Mouse (Mus musculus) heart, embryonic 10.5 days (tissue): ENCODE results near the gene C8a. TPM values are rescaled to one million over a fixed set of nuclear protein-coding genes. Genes with fewer than 3 reads are reported as not detected.

Experiments used
- DNase-seq: peaks from one replicate; pipeline ENCODE4 v3.0.0-alpha.2; 2017; ENCODE audit warnings: low spot score
- H3K27ac ChIP-seq: fragments of 300-500 bp; sonication (generic); 2 replicates; pipeline ENCODE4 v1.5.1; 2016; ENCODE audit warnings: mild to moderate bottlenecking
- H3K27me3 ChIP-seq: fragments of 300-500 bp; sonication (generic); 2 replicates; pipeline ENCODE4 v1.6.1; 2016; ENCODE audit warnings: mild to moderate bottlenecking; ENCODE audit not compliant: poor library complexity, insufficient read depth, severe bottlenecking
- H3K36me3 ChIP-seq: fragments of 300-500 bp; sonication (generic); 2 replicates; pipeline ENCODE4 v1.6.1; 2016; ENCODE audit warnings: mild to moderate bottlenecking, moderate library complexity
- H3K4me1 ChIP-seq: fragments of 300-500 bp; sonication (generic); 2 replicates; pipeline ENCODE4 v1.6.1; 2016; ENCODE audit warnings: mild to moderate bottlenecking
- H3K4me3 ChIP-seq: fragments of 300-500 bp; sonication (generic); 2 replicates; pipeline ENCODE4 v1.5.1; 2016; ENCODE audit warnings: mild to moderate bottlenecking, moderate library complexity
- H3K9me3 ChIP-seq: fragments of 300-500 bp; sonication (generic); 2 replicates; pipeline ENCODE4 v1.6.1; 2016; ENCODE audit warnings: mild to moderate bottlenecking, moderate library complexity
- WGBS: fragments of 180-500 bp; shearing (Covaris S2); methylation state at CpG from one replicate; pipeline ENCODE4 v1.1.7; 2016; 5-methylcytosine and 5-hydroxymethylcytosine counted together
- polyA plus RNA-seq: library from polyadenylated mRNA; unstranded; fragments of >200 nt; fragmentation: Nextera tagmentation; extraction: Ambion mirVana; gene quantifications from 2 replicates; pipeline ENCODE4 v1.2.1, GENCODE M21; 2016

C8a gene
- polyA plus RNA-seq, 1 experiment from 2014 or later: 1.1 TPM

DNA sequence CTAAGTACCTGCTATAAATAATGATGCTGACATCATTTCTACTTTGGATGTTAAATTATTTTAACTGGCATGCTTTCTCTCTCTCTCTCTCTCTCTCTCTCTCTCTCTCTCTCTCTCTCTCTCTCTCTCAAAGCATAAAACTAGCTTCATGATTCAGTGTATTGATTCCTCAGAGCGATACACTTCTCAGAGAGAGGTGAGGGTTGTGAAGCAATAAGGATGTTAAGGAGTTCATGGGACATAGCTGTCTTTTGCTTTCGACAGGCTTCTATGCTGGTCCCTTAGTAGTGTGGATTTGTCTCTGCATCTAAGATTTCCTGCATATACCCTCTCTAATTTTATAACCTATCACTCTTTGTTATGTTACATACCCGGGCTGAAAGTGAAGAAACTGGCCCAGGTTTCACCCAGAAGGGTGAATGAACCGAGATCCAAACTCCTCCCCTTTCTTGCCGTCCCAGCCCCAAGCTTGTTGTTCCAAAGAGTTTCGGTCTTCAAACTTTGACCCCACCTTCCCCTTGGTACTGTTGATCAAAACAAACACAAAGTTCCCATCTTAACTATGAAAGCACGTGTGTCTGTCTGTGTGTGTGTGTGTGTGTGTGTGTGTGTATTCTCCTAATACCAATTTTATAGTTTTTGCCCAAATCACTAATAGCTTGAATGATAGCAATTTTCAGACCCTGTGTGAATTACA lies 51.7 kb downstream of the C8a start:
- H3K4me1 ChIP-seq: peaks cover 7% of the 10 kb centered on the region; the same call in 1 of the 2 replicates
- H3K9me3 ChIP-seq: no peaks in the 10 kb centered on the region
- DNase-seq: peak; percentile 16
- H3K36me3 ChIP-seq: no peaks in the 10 kb centered on the region
- WGBS: 78% methylated on average over 7 of the region's 7 CpGs
- no peak overlapping the region for H3K27ac ChIP-seq
- no peaks in the 10 kb centered on the region; the same call in 1 of the 2 replicates for H3K27me3 ChIP-seq
- H3K4me3 ChIP-seq: no peak overlapping the region

DNA sequence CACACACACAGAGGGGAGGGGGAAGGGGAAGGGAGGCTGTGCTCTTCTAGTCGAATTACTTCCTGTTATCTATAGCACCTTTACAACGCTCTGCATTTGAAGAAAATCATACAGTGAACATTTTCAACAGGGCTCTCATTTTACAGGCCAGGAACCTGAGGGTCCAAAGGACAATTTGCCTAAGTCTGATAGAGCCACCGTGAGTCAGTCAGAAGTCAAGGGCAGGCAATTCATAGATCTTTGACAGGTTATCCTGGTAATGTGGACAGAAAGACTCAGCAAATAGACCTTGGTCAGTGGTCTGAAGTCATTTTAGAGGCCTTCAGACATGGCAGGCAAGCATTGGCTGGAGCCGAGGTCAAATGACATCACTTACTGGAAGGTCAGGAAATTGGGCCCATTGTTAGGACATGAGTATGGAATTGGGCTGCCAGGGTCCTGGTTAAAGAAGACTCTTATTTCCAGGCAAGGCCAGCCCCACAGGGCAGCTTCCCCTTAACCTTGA lies 52.5 kb downstream of the C8a start:
- WGBS: 71% methylated on average over 4 of the region's 4 CpGs
- Histone ChIP-seq H3K9me3 (no peaks in the 10 kb centered on the region), H3K27me3 (no peaks in the 10 kb centered on the region), H3K4me1 (peaks cover 12% of the 10 kb centered on the region; the same call in 1 of the 2 replicates), H3K4me3 (no peak overlapping the region), H3K36me3 (no peaks in the 10 kb centered on the region), H3K27ac (no peak overlapping the region)
- peak; percentile 43 for DNase-seq

GRCm38 (mm10) chr4:104819891-104820290 lies 56.3 kb downstream of the C8a start:
- Histone ChIP-seq H3K27ac (no peak overlapping the region), H3K9me3 (no peaks in the 10 kb centered on the region), H3K4me1 (peaks cover 15% of the 10 kb centered on the region; the same call in 1 of the 2 replicates), H3K27me3 (no peaks in the 10 kb centered on the region), H3K36me3 (no peaks in the 10 kb centered on the region), H3K4me3 (no peak overlapping the region)
- DNase-seq: no peak
- WGBS: 39% methylated on average over 4 of the region's 4 CpGs

DNA sequence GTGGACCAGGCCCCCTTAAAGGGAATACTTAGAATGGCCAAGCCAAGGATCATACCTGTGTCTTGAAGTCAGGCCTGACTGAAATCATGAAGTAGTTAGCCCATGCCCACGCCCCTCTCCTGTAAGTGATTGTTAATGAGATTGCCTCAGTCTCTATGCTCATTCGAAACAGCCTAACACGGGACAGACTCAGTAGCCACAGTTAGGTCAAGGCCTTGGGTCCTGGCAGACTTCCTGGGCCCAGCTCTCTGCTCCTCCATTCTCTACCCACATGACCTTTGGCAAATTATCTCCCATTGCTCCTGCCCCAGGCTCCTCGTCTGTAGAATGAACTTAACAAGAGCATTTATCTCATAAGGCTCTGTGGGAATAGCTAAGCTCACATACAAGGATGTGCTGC lies 57.2 kb downstream of the C8a start:
- WGBS: 54% methylated on average over 4 of the region's 4 CpGs

DNA sequence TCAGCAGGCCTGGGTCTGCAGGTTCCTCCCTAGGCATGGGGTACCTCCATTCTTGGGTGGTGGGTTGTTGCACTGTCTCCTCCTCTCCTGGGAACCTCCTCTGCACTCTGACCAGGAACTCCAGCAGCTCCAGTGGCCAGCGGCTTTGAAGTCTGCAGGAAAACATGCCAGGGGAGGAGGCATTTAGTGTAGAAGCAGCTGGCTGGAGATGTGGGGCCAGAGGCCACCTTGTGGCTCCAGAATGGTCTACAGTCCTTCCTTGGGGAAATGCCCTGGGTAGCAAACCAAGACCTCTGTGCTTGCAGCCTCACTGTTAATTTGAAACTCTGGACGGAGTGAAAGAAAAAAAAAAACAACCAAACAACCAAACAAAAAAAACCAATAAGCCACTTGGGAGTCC lies 58.7 kb downstream of the C8a start:
- Histone ChIP-seq H3K27ac (no peak overlapping the region), H3K4me1 (peaks cover 15% of the 10 kb centered on the region; the same call in 1 of the 2 replicates), H3K4me3 (no peak overlapping the region), H3K36me3 (no peaks in the 10 kb centered on the region), H3K9me3 (no peaks in the 10 kb centered on the region), H3K27me3 (no peaks in the 10 kb centered on the region)
- 44% methylated on average over 2 of the region's 2 CpGs for WGBS
- DNase-seq: no peak

More for the DNA sequence above, 57.2 kb downstream of the C8a start:
- Histone ChIP-seq H3K9me3 (no peaks in the 10 kb centered on the region), H3K4me3 (no peak overlapping the region), H3K4me1 (peaks cover 15% of the 10 kb centered on the region; the same call in 1 of the 2 replicates), H3K27ac (no peak overlapping the region), H3K36me3 (no peaks in the 10 kb centered on the region), H3K27me3 (no peaks in the 10 kb centered on the region)
- no peak for DNase-seq

DNA sequence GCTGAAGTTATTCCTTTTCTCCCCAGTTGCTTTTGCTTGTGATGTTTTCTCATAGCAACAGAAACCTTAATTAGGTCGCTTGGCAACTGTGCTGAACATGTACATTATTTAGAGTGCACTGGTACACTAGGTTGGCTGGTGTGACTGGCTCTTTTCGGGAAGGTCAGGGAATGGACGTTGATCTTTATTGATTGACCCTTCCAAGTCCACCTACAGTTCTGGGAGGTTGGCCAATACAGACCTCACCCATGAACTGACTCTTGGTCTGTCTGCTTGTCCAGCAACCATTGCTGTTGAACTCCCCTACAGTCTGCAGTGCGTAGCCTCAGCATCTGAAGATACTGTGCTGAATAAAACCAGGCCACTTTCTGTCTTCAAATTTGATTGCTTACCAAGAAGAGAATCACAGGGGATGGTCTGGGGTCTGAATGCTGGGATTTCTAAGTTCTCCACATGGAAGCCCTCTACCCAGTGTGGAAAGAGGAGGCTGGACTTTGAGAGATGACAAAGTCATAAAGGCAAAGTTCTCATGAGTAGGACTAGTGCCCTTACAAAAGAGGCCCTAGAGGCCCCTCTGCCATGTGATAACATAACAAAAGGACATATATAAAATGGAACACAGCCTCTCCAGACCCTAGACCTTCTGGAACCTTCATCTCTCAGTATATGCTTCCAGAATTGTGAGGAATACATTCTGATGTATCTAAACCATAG lies 59.5 kb downstream of the C8a start:
- no peak overlapping the region for H3K27ac ChIP-seq
- WGBS: 85% methylated on average over 4 of the region's 4 CpGs
- DNase-seq: no peak
- no peaks in the 10 kb centered on the region for H3K27me3 ChIP-seq
- no peak overlapping the region for H3K4me3 ChIP-seq
- no peaks in the 10 kb centered on the region for H3K9me3 ChIP-seq
- peaks cover 15% of the 10 kb centered on the region; the same call in 1 of the 2 replicates for H3K4me1 ChIP-seq
- no peaks in the 10 kb centered on the region for H3K36me3 ChIP-seq

DNA sequence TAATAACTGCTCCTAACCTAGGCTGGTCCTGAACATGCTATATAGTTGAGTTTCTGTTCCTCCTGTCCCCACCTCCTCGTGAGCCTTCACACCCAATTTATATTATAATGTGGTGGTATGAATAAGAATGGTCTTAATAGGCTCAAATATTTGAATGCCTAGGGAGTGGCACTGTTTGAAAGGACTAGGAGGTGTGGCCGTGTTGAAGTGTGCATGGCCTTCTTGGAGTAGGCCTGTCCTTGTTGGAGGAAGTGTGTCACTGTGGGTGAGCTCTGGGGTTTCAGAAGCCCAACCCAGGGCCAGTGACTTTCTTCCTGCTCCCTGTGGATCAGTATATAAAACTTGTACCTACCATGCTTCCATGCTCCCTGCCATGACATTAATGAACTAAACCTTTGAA lies 62.6 kb downstream of the C8a start:
- Histone ChIP-seq H3K9me3 (no peaks in the 10 kb centered on the region), H3K27me3 (no peaks in the 10 kb centered on the region), H3K27ac (no peak overlapping the region), H3K4me3 (no peak overlapping the region), H3K4me1 (peaks cover 10% of the 10 kb centered on the region; the same call in 1 of the 2 replicates), H3K36me3 (no peaks in the 10 kb centered on the region)
- WGBS: 75% methylated on average over 2 of the region's 2 CpGs
- DNase-seq: no peak

DNA sequence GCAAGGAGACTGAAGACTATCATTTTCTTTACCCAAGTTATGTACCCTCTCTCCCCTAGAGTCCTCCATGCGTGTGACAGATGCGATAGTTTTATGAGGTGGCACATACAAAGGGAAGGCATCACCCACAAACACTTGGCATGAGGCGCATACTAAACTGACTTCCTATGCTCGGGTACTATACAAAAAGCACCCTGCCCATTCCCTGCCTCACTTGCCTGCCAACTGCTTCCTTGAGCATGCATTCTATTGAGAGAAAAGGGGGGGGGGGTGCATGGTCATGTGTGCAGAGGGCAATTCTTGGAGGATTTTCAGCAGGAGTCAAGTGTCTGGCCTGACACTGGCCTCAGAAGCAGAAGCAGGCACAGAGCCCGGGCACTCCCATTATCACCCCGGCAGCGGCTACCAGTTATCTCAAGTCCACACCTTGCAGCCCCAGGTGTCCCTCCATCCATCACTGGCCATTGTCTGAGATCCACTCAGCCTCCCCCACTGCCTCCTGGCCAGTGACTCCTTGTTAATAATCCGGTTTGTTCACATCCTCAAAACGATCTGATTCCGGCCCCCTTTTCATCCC lies 65.4 kb downstream of the C8a start:
- 69% methylated on average over 10 of the region's 10 CpGs for WGBS
- no peak overlapping the region for H3K4me3 ChIP-seq
- no peak for DNase-seq
- no peaks in the 10 kb centered on the region for H3K27me3 ChIP-seq
- peaks cover 7% of the 10 kb centered on the region; the same call in 1 of the 2 replicates for H3K4me1 ChIP-seq
- H3K27ac ChIP-seq: no peak overlapping the region
- no peaks in the 10 kb centered on the region for H3K36me3 ChIP-seq
- H3K9me3 ChIP-seq: no peaks in the 10 kb centered on the region

- Histone ChIP-seq H3K4me1 (0 out of 2 replicates have a peak, but pooled peaks cover 2% of the 10 kb centered on the region), H3K4me3 (no peak overlapping the region), H3K36me3 (no peaks in the 10 kb centered on the region), H3K27me3 (no peaks in the 10 kb centered on the region), H3K9me3 (no peaks in the 10 kb centered on the region), H3K27ac (no peak overlapping the region)
- WGBS: 84% methylated on average over 19 of the region's 19 CpGs
- no peak for DNase-seq
These were observed 70.6 kb downstream of the C8a start for GRCm38 (mm10) chr4:104805414-104806257.

GRCm38 (mm10) chr4:104804100-104804499 lies 72.1 kb downstream of the C8a start:
- 75% methylated on average over 4 of the region's 4 CpGs for WGBS
- H3K27ac ChIP-seq: no peak overlapping the region
- H3K27me3 ChIP-seq: no peaks in the 10 kb centered on the region
- H3K36me3 ChIP-seq: no peaks in the 10 kb centered on the region
- no peak overlapping the region for H3K4me3 ChIP-seq
- H3K4me1 ChIP-seq: no peaks in the 10 kb centered on the region
- H3K9me3 ChIP-seq: no peaks in the 10 kb centered on the region
- DNase-seq: no peak

GRCm38 (mm10) chr4:104801625-104802024 lies 74.6 kb downstream of the C8a start:
- Histone ChIP-seq H3K4me1 (no peaks in the 10 kb centered on the region), H3K27ac (no peak overlapping the region), H3K9me3 (no peaks in the 10 kb centered on the region), H3K4me3 (no peak overlapping the region), H3K36me3 (no peaks in the 10 kb centered on the region), H3K27me3 (no peaks in the 10 kb centered on the region)
- no peak for DNase-seq
- 80% methylated on average over 3 of the region's 3 CpGs for WGBS

DNA sequence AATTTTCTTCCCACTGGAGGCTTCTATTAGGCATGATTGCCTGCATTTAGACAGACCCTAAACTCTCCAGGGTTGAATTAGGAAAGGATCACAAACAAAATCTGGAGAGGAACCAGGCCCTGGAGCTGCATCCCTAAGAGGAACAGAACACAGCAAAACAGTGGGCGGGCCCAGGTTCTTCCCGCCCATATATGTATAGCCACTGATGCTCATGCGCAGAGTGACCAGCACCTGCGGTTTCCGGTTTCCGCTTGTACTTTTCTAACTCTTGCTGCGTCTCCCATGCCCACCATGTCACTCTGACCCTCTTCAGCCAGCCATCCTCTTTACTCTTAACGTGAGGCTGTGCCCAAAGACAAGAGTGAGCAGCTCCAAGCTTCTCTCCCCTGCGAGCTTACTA lies 77.2 kb downstream of the C8a start:
- Histone ChIP-seq H3K27me3 (no peaks in the 10 kb centered on the region), H3K9me3 (no peaks in the 10 kb centered on the region), H3K4me3 (no peak overlapping the region), H3K36me3 (no peaks in the 10 kb centered on the region), H3K4me1 (peaks cover 9% of the 10 kb centered on the region; the same call in 1 of the 2 replicates), H3K27ac (no peak overlapping the region)
- peak; percentile 70 for DNase-seq
- 82% methylated on average over 9 of the region's 9 CpGs for WGBS
